Mouse (Mus musculus): Measurements from ENCODE around the gene Cdh1. TPM values are rescaled to one million over a fixed set of nuclear protein-coding genes. Genes with fewer than 3 reads are reported as not detected.
A peak's percentile ranks its signal among the peaks of the same experiment; 100 is the strongest.

The Cdh1 gene
- polyA plus RNA-seq, 1 experiment: 347 TPM

GRCm38 (mm10) chr8:106616679-106617078 is 13.5 kb downstream of the Cdh1 start:
- Histone ChIP-seq H3K27ac (ENCODE audit: insufficient read depth, low read length) (peak overlapping the region; percentile 98), H3K27me3 (ENCODE audit: control insufficient read depth, insufficient read depth, low read length, poor library complexity, severe bottlenecking) (no peaks in the 10 kb centered on the region), H3K9me3 (replicated peaks; ENCODE audit: control insufficient read depth, insufficient read depth, low read length, poor library complexity, severe bottlenecking) (no peaks in the 10 kb centered on the region), H3K9ac (ENCODE audit: low read depth, poor library complexity, severe bottlenecking) (peak overlapping the region; percentile 67), H3K4me3 (ENCODE audit: low read depth, low read length) (peak overlapping the region; percentile 15; the same call in 1 of the 2 replicates), H3K4me1 (ENCODE audit: control insufficient read depth, insufficient read depth, low read length) (peaks cover 9% of the 10 kb centered on the region), H3K36me3 (ENCODE audit: control insufficient read depth, insufficient read depth, low read length, poor library complexity, severe bottlenecking) (no peaks in the 10 kb centered on the region; the same call in 1 of the 2 replicates)
- 0 out of 2 replicates have a peak, but pooled peaks have one; percentile 12 for TF ChIP-seq EP300 (IDR thresholded peaks at IDR 0.05; ENCODE audit: insufficient read depth, low read depth, low read length)
- no peak for TF ChIP-seq POLR2A (IDR thresholded peaks at IDR 0.05; ENCODE audit: insufficient read depth, low read length)
- TF ChIP-seq CTCF (IDR thresholded peaks at IDR 0.05; ENCODE audit: low read depth, low read length): no peak

GRCm38 (mm10) chr8:106617196-106617595 is 14.0 kb downstream of the Cdh1 start:
- no peaks in the 10 kb centered on the region for H3K36me3 ChIP-seq (ENCODE audit: control insufficient read depth, insufficient read depth, low read length, poor library complexity, severe bottlenecking)
- H3K9me3 ChIP-seq (replicated peaks; ENCODE audit: control insufficient read depth, insufficient read depth, low read length, poor library complexity, severe bottlenecking): no peaks in the 10 kb centered on the region
- H3K9ac ChIP-seq (ENCODE audit: low read depth, poor library complexity, severe bottlenecking): peak overlapping the region; percentile 67
- H3K27me3 ChIP-seq (ENCODE audit: control insufficient read depth, insufficient read depth, low read length, poor library complexity, severe bottlenecking): no peaks in the 10 kb centered on the region
- H3K4me1 ChIP-seq (ENCODE audit: control insufficient read depth, insufficient read depth, low read length): peaks cover 10% of the 10 kb centered on the region
- peak overlapping the region; percentile 98 for H3K27ac ChIP-seq (ENCODE audit: insufficient read depth, low read length)
- TF ChIP-seq EP300 (IDR thresholded peaks at IDR 0.05; ENCODE audit: insufficient read depth, low read depth, low read length) (0 out of 2 replicates have a peak, but pooled peaks have one; percentile 16), POLR2A (IDR thresholded peaks at IDR 0.05; ENCODE audit: insufficient read depth, low read length) (no peak), CTCF (IDR thresholded peaks at IDR 0.05; ENCODE audit: low read depth, low read length) (no peak)
- peak overlapping the region; percentile 15; the same call in 1 of the 2 replicates for H3K4me3 ChIP-seq (ENCODE audit: low read depth, low read length)

GRCm38 (mm10) chr8:106617865-106618264 is 14.7 kb downstream of the Cdh1 start:
- peak; percentile 80; the same call in 1 of the 2 replicates for TF ChIP-seq EP300 (IDR thresholded peaks at IDR 0.05; ENCODE audit: insufficient read depth, low read depth, low read length)
- TF ChIP-seq CTCF (IDR thresholded peaks at IDR 0.05; ENCODE audit: low read depth, low read length): no peak
- no peak for TF ChIP-seq POLR2A (IDR thresholded peaks at IDR 0.05; ENCODE audit: insufficient read depth, low read length)
- peak overlapping the region; percentile 98 for H3K27ac ChIP-seq (ENCODE audit: insufficient read depth, low read length)
- H3K4me3 ChIP-seq (ENCODE audit: low read depth, low read length): no peak overlapping the region
- H3K9me3 ChIP-seq (replicated peaks; ENCODE audit: control insufficient read depth, insufficient read depth, low read length, poor library complexity, severe bottlenecking): no peaks in the 10 kb centered on the region
- 0 out of 2 replicates have a peak, but pooled peaks cover 2% of the 10 kb centered on the region for H3K36me3 ChIP-seq (ENCODE audit: control insufficient read depth, insufficient read depth, low read length, poor library complexity, severe bottlenecking)
- H3K27me3 ChIP-seq (ENCODE audit: control insufficient read depth, insufficient read depth, low read length, poor library complexity, severe bottlenecking): no peaks in the 10 kb centered on the region
- peaks cover 7% of the 10 kb centered on the region for H3K4me1 ChIP-seq (ENCODE audit: control insufficient read depth, insufficient read depth, low read length)
- peak overlapping the region; percentile 67 for H3K9ac ChIP-seq (ENCODE audit: low read depth, poor library complexity, severe bottlenecking)

- Histone ChIP-seq H3K9me3 (replicated peaks; ENCODE audit: control insufficient read depth, insufficient read depth, low read length, poor library complexity, severe bottlenecking) (no peaks in the 10 kb centered on the region), H3K27ac (ENCODE audit: insufficient read depth, low read length) (peak overlapping the region; percentile 98), H3K27me3 (ENCODE audit: control insufficient read depth, insufficient read depth, low read length, poor library complexity, severe bottlenecking) (no peaks in the 10 kb centered on the region), H3K4me3 (ENCODE audit: low read depth, low read length) (peak overlapping the region; percentile 50), H3K36me3 (ENCODE audit: control insufficient read depth, insufficient read depth, low read length, poor library complexity, severe bottlenecking) (peaks cover 4% of the 10 kb centered on the region; the same call in 1 of the 2 replicates), H3K4me1 (ENCODE audit: control insufficient read depth, insufficient read depth, low read length) (peaks cover 7% of the 10 kb centered on the region), H3K9ac (ENCODE audit: low read depth, poor library complexity, severe bottlenecking) (peak overlapping the region; percentile 67)
- TF ChIP-seq EP300 (IDR thresholded peaks at IDR 0.05; ENCODE audit: insufficient read depth, low read depth, low read length): peak; percentile 82
- TF ChIP-seq CTCF (IDR thresholded peaks at IDR 0.05; ENCODE audit: low read depth, low read length): no peak
Observed at GRCm38 (mm10) chr8:106618324-106618723, 15.2 kb downstream of the Cdh1 start.

- Histone ChIP-seq H3K4me1 (ENCODE audit: control insufficient read depth, insufficient read depth, low read length) (peaks cover 6% of the 10 kb centered on the region), H3K27me3 (ENCODE audit: control insufficient read depth, insufficient read depth, low read length, poor library complexity, severe bottlenecking) (no peaks in the 10 kb centered on the region), H3K9me3 (replicated peaks; ENCODE audit: control insufficient read depth, insufficient read depth, low read length, poor library complexity, severe bottlenecking) (peaks cover 4% of the 10 kb centered on the region; the same call in 1 of the 2 replicates), H3K27ac (ENCODE audit: insufficient read depth, low read length) (peak overlapping the region; percentile 98), H3K9ac (ENCODE audit: low read depth, poor library complexity, severe bottlenecking) (peak overlapping the region; percentile 67), H3K4me3 (ENCODE audit: low read depth, low read length) (peak overlapping the region; percentile 46), H3K36me3 (ENCODE audit: control insufficient read depth, insufficient read depth, low read length, poor library complexity, severe bottlenecking) (peaks cover 6% of the 10 kb centered on the region; the same call in 1 of the 2 replicates)
- TF ChIP-seq POLR2A (IDR thresholded peaks at IDR 0.05; ENCODE audit: insufficient read depth, low read length) (peak; percentile 35), CTCF (IDR thresholded peaks at IDR 0.05; ENCODE audit: low read depth, low read length) (no peak), EP300 (IDR thresholded peaks at IDR 0.05; ENCODE audit: insufficient read depth, low read depth, low read length) (peak; percentile 97)
Observed at GRCm38 (mm10) chr8:106619549-106620245, 16.5 kb downstream of the Cdh1 start.

GRCm38 (mm10) chr8:106620488-106620887 is 17.3 kb downstream of the Cdh1 start:
- no peaks in the 10 kb centered on the region for H3K27me3 ChIP-seq (ENCODE audit: control insufficient read depth, insufficient read depth, low read length, poor library complexity, severe bottlenecking)
- H3K9ac ChIP-seq (ENCODE audit: low read depth, poor library complexity, severe bottlenecking): peak overlapping the region; percentile 49
- peaks cover 6% of the 10 kb centered on the region for H3K4me1 ChIP-seq (ENCODE audit: control insufficient read depth, insufficient read depth, low read length)
- H3K36me3 ChIP-seq (ENCODE audit: control insufficient read depth, insufficient read depth, low read length, poor library complexity, severe bottlenecking): peaks cover 6% of the 10 kb centered on the region; the same call in 1 of the 2 replicates
- H3K9me3 ChIP-seq (replicated peaks; ENCODE audit: control insufficient read depth, insufficient read depth, low read length, poor library complexity, severe bottlenecking): peaks cover 4% of the 10 kb centered on the region; the same call in 1 of the 2 replicates
- peak overlapping the region; percentile 4 for H3K4me3 ChIP-seq (ENCODE audit: low read depth, low read length)
- no peak for TF ChIP-seq POLR2A (IDR thresholded peaks at IDR 0.05; ENCODE audit: insufficient read depth, low read length)
- TF ChIP-seq EP300 (IDR thresholded peaks at IDR 0.05; ENCODE audit: insufficient read depth, low read depth, low read length): 0 out of 2 replicates have a peak, but pooled peaks have one; percentile 46
- peak overlapping the region; percentile 98 for H3K27ac ChIP-seq (ENCODE audit: insufficient read depth, low read length)

Data from ES-Bruce4 (cell line).